Mouse (Mus musculus) liver, adult 2 months (tissue): ENCODE results near the gene Pdcd11.

Experiments
- CTCF ChIP-seq: fragments of 200-500 bp; IDR thresholded peaks from 2 replicates; pipeline ENCODE4 v1.5.1; 2011; ENCODE audit warnings: low read depth, low read length, control low read depth
- POLR2A ChIP-seq: fragments of 200-500 bp; IDR thresholded peaks from 2 replicates; pipeline ENCODE4 v1.6.1; 2011; ENCODE audit warnings: low read length, control low read depth; ENCODE audit not compliant: insufficient read depth; ENCODE audit errors: extremely low read depth

DNA sequence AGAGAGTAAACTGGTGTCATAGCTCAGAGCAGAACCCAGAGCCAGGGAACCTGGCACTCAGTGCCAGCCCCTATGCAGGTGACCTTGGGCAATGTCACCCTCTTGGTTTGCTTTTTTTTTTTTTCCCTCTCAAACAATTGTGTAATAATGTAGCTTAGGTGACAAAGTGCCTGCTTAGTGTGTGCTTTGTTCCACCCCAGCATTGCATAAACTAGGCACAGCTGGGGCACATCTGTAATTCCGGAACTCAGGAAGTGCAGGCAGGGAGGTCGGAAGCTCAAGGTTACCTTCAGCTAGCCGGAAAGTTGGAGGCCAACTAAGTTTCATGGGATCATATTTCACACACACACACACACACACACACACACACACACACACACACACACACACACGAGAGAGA, 59.3 kb downstream of the Pdcd11 start:
- TF ChIP-seq CTCF (no peak), POLR2A (no peak)
